Mouse (Mus musculus): Measurements from ENCODE around the gene Bmpr1b.

Bmpr1b gene

GRCm38 (mm10) chr3:142043006-142043405 is 126.2 kb downstream of the Bmpr1b start:
- DNase-seq (ENCODE audit: extremely low read depth, low read depth, low spot score) = no peak

GRCm38 (mm10) chr3:142040345-142040744 is 128.9 kb downstream of the Bmpr1b start:
- DNase-seq (ENCODE audit: extremely low read depth, low read depth, low spot score) = no peak

GRCm38 (mm10) chr3:142034160-142034559 is 135.1 kb downstream of the Bmpr1b start:
- DNase-seq (ENCODE audit: extremely low read depth, low read depth, low spot score) = no peak

GRCm38 (mm10) chr3:142019716-142020115 is 149.5 kb downstream of the Bmpr1b start:
- no peak for DNase-seq (ENCODE audit: extremely low read depth, low read depth, low spot score)

GRCm38 (mm10) chr3:141984548-141984947 is 184.7 kb downstream of the Bmpr1b start:
- DNase-seq (ENCODE audit: extremely low read depth, low read depth, low spot score) = no peak

- DNase-seq (ENCODE audit: extremely low read depth, low read depth, low spot score) = no peak
Observed at GRCm38 (mm10) chr3:141981613-141982432, 187.4 kb downstream of the Bmpr1b start.

- no peak for DNase-seq (ENCODE audit: extremely low read depth, low read depth, low spot score)
Observed at GRCm38 (mm10) chr3:141966244-141966643, 203.0 kb downstream of the Bmpr1b start.

GRCm38 (mm10) chr3:141952931-141953330 is 216.3 kb downstream of the Bmpr1b start:
- DNase-seq (ENCODE audit: extremely low read depth, low read depth, low spot score) = no peak

- DNase-seq (ENCODE audit: extremely low read depth, low read depth, low spot score) = no peak
Observed at GRCm38 (mm10) chr3:141950642-141951041, 218.6 kb downstream of the Bmpr1b start.

- no peak for DNase-seq (ENCODE audit: extremely low read depth, low read depth, low spot score)
Observed at GRCm38 (mm10) chr3:141948506-141948905, 220.7 kb downstream of the Bmpr1b start.

GRCm38 (mm10) chr3:141948096-141948495 is 221.1 kb downstream of the Bmpr1b start:
- DNase-seq (ENCODE audit: extremely low read depth, low read depth, low spot score) = peak; percentile 13

GRCm38 (mm10) chr3:141946846-141947245 is 222.4 kb downstream of the Bmpr1b start:
- peak; percentile 28 for DNase-seq (ENCODE audit: extremely low read depth, low read depth, low spot score)

- DNase-seq (ENCODE audit: extremely low read depth, low read depth, low spot score) = no peak
Observed at GRCm38 (mm10) chr3:141943317-141943742, 225.9 kb downstream of the Bmpr1b start.

GRCm38 (mm10) chr3:141940207-141940606 is 229.0 kb downstream of the Bmpr1b start:
- DNase-seq (ENCODE audit: extremely low read depth, low read depth, low spot score) = no peak

GRCm38 (mm10) chr3:141936594-141937272 is 232.5 kb downstream of the Bmpr1b start:
- DNase-seq (ENCODE audit: extremely low read depth, low read depth, low spot score) = no peak

- DNase-seq (ENCODE audit: extremely low read depth, low read depth, low spot score) = no peak
Observed at GRCm38 (mm10) chr3:141932956-141933355, 236.3 kb downstream of the Bmpr1b start.

- no peak for DNase-seq (ENCODE audit: extremely low read depth, low read depth, low spot score)
Observed at GRCm38 (mm10) chr3:141931372-141932092, 237.7 kb downstream of the Bmpr1b start.

GRCm38 (mm10) chr3:141923442-141923841 is 245.8 kb downstream of the Bmpr1b start:
- no peak for DNase-seq (ENCODE audit: extremely low read depth, low read depth, low spot score)

GRCm38 (mm10) chr3:141921161-141921560 is 248.1 kb downstream of the Bmpr1b start:
- DNase-seq (ENCODE audit: extremely low read depth, low read depth, low spot score) = no peak

GRCm38 (mm10) chr3:141919661-141920060 is 249.6 kb downstream of the Bmpr1b start:
- no peak for DNase-seq (ENCODE audit: extremely low read depth, low read depth, low spot score)

- DNase-seq (ENCODE audit: extremely low read depth, low read depth, low spot score) = no peak
Observed at GRCm38 (mm10) chr3:141917166-141917565, 252.1 kb downstream of the Bmpr1b start.

GRCm38 (mm10) chr3:141915995-141916394 is 253.2 kb downstream of the Bmpr1b start:
- no peak for DNase-seq (ENCODE audit: extremely low read depth, low read depth, low spot score)
